Mouse (Mus musculus): ENCODE measurements around the gene C130073F10Rik. TPM values are rescaled to one million over a fixed set of nuclear protein-coding genes. Genes with fewer than 3 reads are reported as not detected.
"Not testable (repeated sequence)": the region's sequence is repeated elsewhere in the genome, so short reads cannot be mapped to it uniquely, and the experiment has no call there.

Gene C130073F10Rik
- not detected in 2 replicates for polyA plus RNA-seq (2016; fragmentation: Nextera tagmentation; extraction: Ambion mirVana)

- WGBS, result 75% methylated on average over 7 of the region's 7 CpGs
- no peak within 1 kb of the TSS for H3K27ac ChIP-seq
- DNase-seq (ENCODE audit: low spot score), result no peak
- no peaks in the 10 kb centered on the region for H3K4me1 ChIP-seq
- H3K4me3 ChIP-seq, result no peak within 1 kb of the TSS
- H3K36me3 ChIP-seq, result no peaks in the 10 kb centered on the region
- no peaks in the 10 kb centered on the region for H3K27me3 ChIP-seq (ENCODE audit: insufficient read depth, poor library complexity, severe bottlenecking)
- H3K9me3 ChIP-seq, result peaks cover 1% of the 10 kb centered on the region
Measured at GRCm38 (mm10) chr4:101893656-101894420, at the start of gene C130073F10Rik. Gene C130073F10Rik, minus strand, starts transcription at chr4:101893789.

- WGBS, result 59% methylated on average over 2 of the region's 2 CpGs
- H3K9me3 ChIP-seq; DNase-seq (ENCODE audit: low spot score); H3K27ac ChIP-seq; H3K4me1 ChIP-seq; H3K27me3 ChIP-seq (ENCODE audit: insufficient read depth, poor library complexity, severe bottlenecking); H3K36me3 ChIP-seq; H3K4me3 ChIP-seq: not testable (repeated sequence)
Measured at GRCm38 (mm10) chr4:101940107-101940506, 46.5 kb upstream of the C130073F10Rik start, which contains the start of gene Gm12794. Gene Gm12794, plus strand, starts transcription at chr4:101940407.

GRCm38 (mm10) chr4:101908821-101909220, 15.2 kb upstream of the C130073F10Rik start, which contains the start of gene Gm12800:
Gene Gm12800, plus strand, starts transcription at chr4:101909121.
- not testable (repeated sequence) for H3K4me3 ChIP-seq; DNase-seq (ENCODE audit: low spot score); H3K4me1 ChIP-seq; H3K27me3 ChIP-seq (ENCODE audit: insufficient read depth, poor library complexity, severe bottlenecking); H3K9me3 ChIP-seq; H3K27ac ChIP-seq; H3K36me3 ChIP-seq
- 83% methylated on average over 2 of the region's 2 CpGs for WGBS

GRCm38 (mm10) chr4:101889377-101889776, 4.2 kb downstream of the C130073F10Rik start:
- Histone ChIP-seq H3K4me1 (no peaks in the 10 kb centered on the region), H3K9me3 (peaks cover 5% of the 10 kb centered on the region), H3K27me3 (ENCODE audit: insufficient read depth, poor library complexity, severe bottlenecking) (no peaks in the 10 kb centered on the region), H3K4me3 (no peak overlapping the region), H3K36me3 (no peaks in the 10 kb centered on the region), H3K27ac (no peak overlapping the region)
- DNase-seq (ENCODE audit: low spot score), result no peak

- Histone ChIP-seq H3K27me3 (ENCODE audit: insufficient read depth, poor library complexity, severe bottlenecking) (no peaks in the 10 kb centered on the region), H3K27ac (no peak overlapping the region), H3K36me3 (no peaks in the 10 kb centered on the region), H3K4me3 (no peak overlapping the region), H3K4me1 (no peaks in the 10 kb centered on the region), H3K9me3 (0 out of 2 replicates have a peak, but pooled peaks cover 2% of the 10 kb centered on the region)
- DNase-seq (ENCODE audit: low spot score), result no peak
- 25% methylated on average over 3 of the region's 3 CpGs for WGBS
Measured at GRCm38 (mm10) chr4:101883641-101884040, 9.9 kb downstream of the C130073F10Rik start.

GRCm38 (mm10) chr4:101875687-101876086, 17.9 kb downstream of the C130073F10Rik start:
- H3K9me3 ChIP-seq; DNase-seq (ENCODE audit: low spot score); H3K4me1 ChIP-seq; H3K36me3 ChIP-seq; H3K27ac ChIP-seq; H3K27me3 ChIP-seq (ENCODE audit: insufficient read depth, poor library complexity, severe bottlenecking); H3K4me3 ChIP-seq: not testable (repeated sequence)
- WGBS, result 80% methylated on average over 15 of the region's 15 CpGs

GRCm38 (mm10) chr4:101872031-101872430, 21.6 kb downstream of the C130073F10Rik start:
- not testable (repeated sequence) for DNase-seq (ENCODE audit: low spot score); H3K4me1 ChIP-seq; H3K4me3 ChIP-seq; H3K9me3 ChIP-seq; H3K27ac ChIP-seq; H3K27me3 ChIP-seq (ENCODE audit: insufficient read depth, poor library complexity, severe bottlenecking); H3K36me3 ChIP-seq
- WGBS, result 60% methylated on average over 2 of the region's 2 CpGs

GRCm38 (mm10) chr4:101862289-101862688, 31.3 kb downstream of the C130073F10Rik start:
- no peak for DNase-seq (ENCODE audit: low spot score)
- no peaks in the 10 kb centered on the region for H3K36me3 ChIP-seq
- H3K9me3 ChIP-seq, result no peaks in the 10 kb centered on the region
- 86% methylated on average over 6 of the region's 6 CpGs for WGBS
- H3K27me3 ChIP-seq (ENCODE audit: insufficient read depth, poor library complexity, severe bottlenecking), result no peaks in the 10 kb centered on the region
- no peaks in the 10 kb centered on the region for H3K4me1 ChIP-seq
- H3K4me3 ChIP-seq, result no peak overlapping the region
- H3K27ac ChIP-seq, result no peak overlapping the region

- no peak overlapping the region for H3K27ac ChIP-seq
- no peaks in the 10 kb centered on the region for H3K36me3 ChIP-seq
- no peak for DNase-seq (ENCODE audit: low spot score)
- no peaks in the 10 kb centered on the region for H3K4me1 ChIP-seq
- no peaks in the 10 kb centered on the region for H3K27me3 ChIP-seq (ENCODE audit: insufficient read depth, poor library complexity, severe bottlenecking)
- WGBS, result 48% methylated on average over 6 of the region's 6 CpGs
- H3K4me3 ChIP-seq, result no peak overlapping the region
- H3K9me3 ChIP-seq, result no peaks in the 10 kb centered on the region
Measured at GRCm38 (mm10) chr4:101860873-101861272, 32.7 kb downstream of the C130073F10Rik start.

- Histone ChIP-seq H3K9me3 (peaks cover 6% of the 10 kb centered on the region; the same call in 1 of the 2 replicates), H3K4me3 (no peak overlapping the region), H3K27ac (no peak overlapping the region), H3K36me3 (no peaks in the 10 kb centered on the region), H3K4me1 (no peaks in the 10 kb centered on the region), H3K27me3 (ENCODE audit: insufficient read depth, poor library complexity, severe bottlenecking) (no peaks in the 10 kb centered on the region)
- 61% methylated on average over 2 of the region's 2 CpGs for WGBS
- DNase-seq (ENCODE audit: low spot score), result no peak
Measured at GRCm38 (mm10) chr4:101850908-101851307, 42.7 kb downstream of the C130073F10Rik start.

- H3K4me1 ChIP-seq; H3K27me3 ChIP-seq (ENCODE audit: insufficient read depth, poor library complexity, severe bottlenecking); DNase-seq (ENCODE audit: low spot score); H3K9me3 ChIP-seq; H3K36me3 ChIP-seq; H3K27ac ChIP-seq; H3K4me3 ChIP-seq: not testable (repeated sequence)
- 86% methylated on average over 4 of the region's 4 CpGs for WGBS
Measured at GRCm38 (mm10) chr4:101843923-101844322, 49.7 kb downstream of the C130073F10Rik start, which contains the start of gene B020004J07Rik. Gene B020004J07Rik, minus strand, starts transcription at chr4:101844023.
